Mouse (Mus musculus): ENCODE results near the gene Gm21885. TPM values are rescaled to one million over a fixed set of nuclear protein-coding genes. Genes with fewer than 3 reads are reported as not detected.

Gm21885 gene
- polyA plus RNA-seq, 1 experiment from 2014 or later = not detected

DNA sequence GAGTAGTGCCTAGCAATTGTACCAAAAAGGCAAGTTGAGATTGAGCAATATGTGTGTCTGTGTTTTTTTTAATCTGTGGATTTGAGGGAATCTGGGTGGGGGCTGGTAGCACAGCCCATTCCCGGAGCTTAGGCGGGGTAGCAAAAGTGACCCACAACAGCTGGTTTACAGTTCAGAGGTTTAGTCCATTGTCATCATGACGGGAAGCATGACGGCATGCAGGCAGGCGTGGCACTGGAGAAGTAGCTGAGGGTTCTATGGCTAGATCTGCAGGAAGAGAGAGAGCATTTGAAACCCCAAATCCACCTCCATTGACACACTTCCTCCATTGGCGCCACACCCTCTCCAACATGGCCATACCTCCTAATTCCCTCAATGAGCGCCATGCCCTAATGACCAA lies 11.8 kb upstream of the Gm21885 start:
- ATAC-seq (ENCODE audit: insufficient number of reproducible peaks, low FRiP score, low TSS enrichment, low read depth) = no peak
- Histone ChIP-seq H3K36me3 (no peaks in the 10 kb centered on the region), H3K4me3 (replicated peaks) (no peak overlapping the region), H3K27me3 (no peaks in the 10 kb centered on the region), H3K27ac (replicated peaks) (no peak overlapping the region), H3K4me2 (replicated peaks) (no peak overlapping the region), H3K9me3 (replicated peaks) (no peaks in the 10 kb centered on the region), H3K4me1 (peaks cover 13% of the 10 kb centered on the region; the same call in 1 of the 2 replicates), H3K9ac (no peak overlapping the region)
- WGBS = 84% methylated on average over 7 of the region's 7 CpGs

DNA sequence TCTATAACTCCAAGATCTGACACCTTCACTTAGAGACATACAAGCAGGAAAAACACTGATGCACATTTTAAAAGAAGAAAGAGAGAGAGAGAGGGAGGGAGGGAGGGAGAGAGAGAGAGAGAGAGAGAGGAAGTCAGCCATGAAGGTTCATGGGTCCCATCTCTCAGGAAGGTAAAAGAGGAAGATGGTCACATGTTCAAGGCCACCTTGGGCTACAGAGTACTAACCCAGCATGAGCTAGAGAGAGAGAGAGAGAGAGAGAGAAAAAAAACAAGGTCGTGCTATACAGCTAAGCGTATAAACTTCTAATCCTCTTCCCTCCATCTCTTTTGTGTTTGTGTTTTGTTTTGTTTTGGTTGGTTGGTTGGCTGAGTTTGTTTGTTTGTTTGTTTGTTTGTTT lies 10.7 kb upstream of the Gm21885 start:
- Histone ChIP-seq H3K4me1 (0 out of 2 replicates have a peak, but pooled peaks cover 6% of the 10 kb centered on the region), H3K9ac (no peak overlapping the region), H3K9me3 (replicated peaks) (no peaks in the 10 kb centered on the region), H3K27ac (replicated peaks) (no peak overlapping the region), H3K36me3 (no peaks in the 10 kb centered on the region), H3K4me2 (replicated peaks) (no peak overlapping the region), H3K27me3 (no peaks in the 10 kb centered on the region), H3K4me3 (replicated peaks) (no peak overlapping the region)
- no peak for ATAC-seq (ENCODE audit: insufficient number of reproducible peaks, low FRiP score, low TSS enrichment, low read depth)
- 88% methylated on average over 2 of the region's 2 CpGs for WGBS

DNA sequence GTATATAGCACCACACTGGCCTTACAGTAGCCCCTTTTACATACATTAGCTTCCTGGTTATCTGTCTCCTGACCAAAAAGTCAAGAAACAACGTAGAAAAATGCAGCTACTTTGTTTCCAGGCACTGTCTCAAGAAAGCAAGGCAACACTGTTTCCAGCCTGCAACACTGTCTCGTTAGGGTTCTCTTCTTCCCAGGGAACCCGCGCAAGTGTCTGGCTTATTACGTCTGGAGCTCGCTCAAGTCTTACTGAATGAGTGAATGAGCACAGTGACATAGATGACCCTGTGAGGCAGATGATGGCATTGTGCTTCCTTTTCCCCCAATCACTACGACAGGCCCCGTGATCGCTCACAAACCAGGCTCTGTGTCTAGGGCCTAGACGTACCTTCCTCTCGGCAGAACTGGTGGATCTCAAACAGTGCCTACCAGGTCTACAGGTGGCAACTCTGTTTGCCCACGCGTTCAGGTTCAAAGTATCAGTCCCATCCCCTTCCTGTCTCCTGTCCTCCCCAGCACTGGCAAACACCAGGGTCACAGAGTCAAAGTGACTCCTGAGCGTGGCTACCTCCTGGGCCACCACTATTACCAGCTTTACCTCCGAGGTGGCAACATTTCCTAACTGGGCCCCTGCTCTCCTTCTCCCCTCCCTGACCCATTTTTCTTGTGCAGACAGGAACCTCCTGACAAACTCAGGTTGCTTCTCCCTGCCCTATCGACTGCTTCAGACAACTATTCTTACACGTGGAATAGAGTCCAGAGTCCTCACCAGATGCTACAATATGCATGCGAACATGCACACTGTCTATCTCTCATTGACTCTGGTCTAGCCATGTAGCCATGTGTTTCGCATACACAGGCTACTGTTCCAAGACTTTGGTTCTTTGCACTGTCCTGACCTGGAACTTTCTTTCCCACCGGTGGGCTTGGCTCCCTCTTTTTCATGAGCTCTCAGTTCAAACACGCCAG lies 8.4 kb upstream of the Gm21885 start:
- no peak overlapping the region for H3K27ac ChIP-seq (replicated peaks)
- no peaks in the 10 kb centered on the region for H3K27me3 ChIP-seq
- H3K4me2 ChIP-seq (replicated peaks) = no peak overlapping the region
- H3K4me1 ChIP-seq = peaks cover 11% of the 10 kb centered on the region; the same call in 1 of the 2 replicates
- no peaks in the 10 kb centered on the region for H3K36me3 ChIP-seq
- 84% methylated on average over 21 of the region's 21 CpGs for WGBS
- no peak for ATAC-seq (ENCODE audit: insufficient number of reproducible peaks, low FRiP score, low TSS enrichment, low read depth)
- H3K9ac ChIP-seq = no peak overlapping the region
- H3K4me3 ChIP-seq (replicated peaks) = no peak overlapping the region
- no peaks in the 10 kb centered on the region for H3K9me3 ChIP-seq (replicated peaks)

DNA sequence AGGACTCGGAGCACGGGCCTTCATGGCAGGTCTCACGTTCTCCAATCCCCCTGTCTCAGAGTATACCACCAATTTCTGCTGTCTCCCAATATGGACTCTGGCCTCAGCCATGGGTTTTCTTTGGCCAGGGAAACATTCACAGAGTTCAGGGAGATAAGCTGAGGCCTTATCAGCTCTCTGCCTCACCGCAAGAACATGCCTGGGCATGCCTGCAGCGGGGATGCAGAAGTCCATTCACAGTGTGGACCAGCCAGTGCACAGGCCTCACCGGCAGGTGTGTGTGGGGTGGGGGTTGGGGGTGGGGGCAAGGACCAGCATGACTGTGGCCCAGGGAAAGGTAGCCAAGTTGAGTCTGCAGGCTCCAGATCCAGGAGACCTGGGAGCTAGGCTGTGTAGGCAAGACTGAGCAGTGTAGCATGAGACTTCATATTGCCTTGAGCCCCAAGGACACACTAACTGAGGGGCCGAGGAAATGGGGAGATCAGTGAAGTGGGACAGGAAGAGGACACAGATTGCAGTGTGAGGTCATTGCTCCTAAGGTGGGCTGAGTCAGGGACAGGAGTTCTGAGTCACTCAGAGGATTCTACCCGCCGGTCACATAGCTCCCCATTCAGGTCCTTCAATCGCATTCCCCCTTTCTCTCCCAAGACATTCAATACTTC lies 7.3 kb upstream of the Gm21885 start:
- 84% methylated on average over 10 of the region's 10 CpGs for WGBS
- no peaks in the 10 kb centered on the region for H3K9me3 ChIP-seq (replicated peaks)
- no peak for ATAC-seq (ENCODE audit: insufficient number of reproducible peaks, low FRiP score, low TSS enrichment, low read depth)
- H3K27ac ChIP-seq (replicated peaks) = no peak overlapping the region
- H3K4me3 ChIP-seq (replicated peaks) = no peak overlapping the region
- no peaks in the 10 kb centered on the region for H3K36me3 ChIP-seq
- H3K4me1 ChIP-seq = peaks cover 5% of the 10 kb centered on the region; the same call in 1 of the 2 replicates
- H3K4me2 ChIP-seq (replicated peaks) = no peak overlapping the region
- no peak overlapping the region for H3K9ac ChIP-seq
- no peaks in the 10 kb centered on the region for H3K27me3 ChIP-seq

DNA sequence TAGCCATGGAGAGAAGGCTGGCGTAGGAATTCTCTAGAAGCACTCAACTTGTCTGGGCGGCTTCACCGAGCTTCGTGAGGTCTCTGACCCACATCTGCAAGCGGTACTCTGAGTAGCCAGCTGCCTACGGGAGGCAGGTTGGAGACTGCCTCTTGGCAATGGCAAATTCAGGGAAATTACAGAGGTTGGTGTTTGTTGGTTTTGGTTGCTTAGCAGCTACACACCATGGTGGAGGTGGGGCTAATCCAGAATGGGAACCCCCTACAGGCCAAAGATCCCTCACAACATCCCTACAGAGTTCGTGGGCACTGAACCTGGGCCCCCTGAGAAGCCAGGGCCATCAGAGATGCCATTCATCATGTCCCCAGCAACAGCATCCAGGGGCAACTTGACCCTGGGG lies 6.4 kb upstream of the Gm21885 start:
- Histone ChIP-seq H3K4me2 (replicated peaks) (no peak overlapping the region), H3K36me3 (no peaks in the 10 kb centered on the region), H3K4me1 (peaks cover 5% of the 10 kb centered on the region; the same call in 1 of the 2 replicates), H3K9me3 (replicated peaks) (no peaks in the 10 kb centered on the region), H3K9ac (no peak overlapping the region), H3K27ac (replicated peaks) (no peak overlapping the region), H3K27me3 (no peaks in the 10 kb centered on the region), H3K4me3 (replicated peaks) (no peak overlapping the region)
- WGBS = 76% methylated on average over 7 of the region's 7 CpGs
- ATAC-seq (ENCODE audit: insufficient number of reproducible peaks, low FRiP score, low TSS enrichment, low read depth) = no peak

DNA sequence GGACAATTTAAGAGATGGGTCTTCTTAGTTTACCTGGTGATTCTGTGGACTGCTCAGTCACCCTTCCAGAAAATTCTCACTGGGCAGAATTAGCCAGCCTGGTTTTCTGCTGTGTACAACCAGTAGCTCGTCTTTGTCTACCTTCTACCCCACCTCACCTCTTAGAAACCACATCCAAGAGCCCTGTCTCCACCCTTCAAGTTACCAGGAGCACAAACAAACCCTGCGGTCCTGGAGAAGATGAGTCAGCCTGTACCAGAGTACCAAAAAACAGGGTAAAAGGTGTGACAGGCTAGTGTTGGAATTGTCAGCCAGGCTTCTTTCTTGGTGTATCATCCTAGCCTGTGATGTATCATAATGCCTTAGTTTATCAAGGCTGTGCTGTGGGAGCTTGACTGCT lies 6.0 kb upstream of the Gm21885 start:
- Histone ChIP-seq H3K27me3 (no peaks in the 10 kb centered on the region), H3K4me3 (replicated peaks) (no peak overlapping the region), H3K36me3 (no peaks in the 10 kb centered on the region), H3K9me3 (replicated peaks) (no peaks in the 10 kb centered on the region), H3K9ac (no peak overlapping the region), H3K4me2 (replicated peaks) (no peak overlapping the region), H3K4me1 (peaks cover 5% of the 10 kb centered on the region; the same call in 1 of the 2 replicates), H3K27ac (replicated peaks) (no peak overlapping the region)
- no peak for ATAC-seq (ENCODE audit: insufficient number of reproducible peaks, low FRiP score, low TSS enrichment, low read depth)
- 90% methylated on average over 2 of the region's 2 CpGs for WGBS

DNA sequence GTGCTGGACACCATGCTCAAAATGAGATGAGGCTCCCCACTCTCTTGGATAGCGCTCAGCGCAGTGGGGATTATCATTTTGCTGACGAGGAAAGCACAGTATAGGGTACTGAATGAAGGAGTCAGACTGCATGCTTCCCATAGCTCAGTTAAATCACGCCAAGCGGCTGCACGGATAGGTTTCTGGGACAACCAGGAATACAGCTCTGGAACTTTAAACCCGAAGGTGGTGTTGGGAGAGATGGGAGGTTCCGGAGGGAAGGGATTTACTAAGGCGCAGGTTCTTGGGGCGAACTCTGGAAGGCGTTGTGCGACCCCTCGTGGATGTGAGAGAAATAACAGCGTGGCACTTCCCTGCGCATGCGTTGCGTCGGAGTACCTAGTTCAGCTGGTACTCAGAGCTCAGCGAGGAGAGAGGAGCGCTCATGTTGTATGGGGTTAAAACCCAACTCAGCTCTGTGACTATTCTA lies 4.8 kb upstream of the Gm21885 start:
- Histone ChIP-seq H3K27me3 (no peaks in the 10 kb centered on the region), H3K9me3 (replicated peaks) (no peaks in the 10 kb centered on the region), H3K9ac (no peak overlapping the region; the same call in 1 of the 2 replicates), H3K4me2 (replicated peaks) (peak overlapping the region; percentile 59), H3K4me3 (replicated peaks) (peak overlapping the region; percentile 35), H3K36me3 (no peaks in the 10 kb centered on the region), H3K27ac (replicated peaks) (no peak overlapping the region; the same call in 1 of the 2 replicates), H3K4me1 (peaks cover 5% of the 10 kb centered on the region; the same call in 1 of the 2 replicates)
- peak; percentile 74 for ATAC-seq (ENCODE audit: insufficient number of reproducible peaks, low FRiP score, low TSS enrichment, low read depth)
- WGBS = 6% methylated on average over 20 of the region's 20 CpGs

DNA sequence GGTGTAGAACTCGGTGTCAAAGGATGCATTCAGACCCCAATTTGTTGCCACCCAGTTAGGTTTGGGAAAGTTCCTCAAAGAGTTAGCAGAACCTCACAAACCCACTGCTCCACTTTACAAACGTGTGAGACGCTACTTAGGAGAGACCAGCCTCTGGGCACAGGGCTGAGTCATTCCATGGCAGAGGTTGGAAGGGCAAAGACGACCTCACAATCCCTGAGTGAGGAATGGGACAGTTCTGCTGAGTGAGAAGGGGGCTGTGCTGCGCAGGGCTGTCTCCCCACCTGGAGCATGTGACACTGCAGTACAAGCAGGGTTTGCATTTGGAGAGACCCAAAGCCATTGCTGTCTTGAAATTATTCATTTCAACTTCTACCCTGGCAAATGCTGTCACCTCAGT lies 618 bp downstream of the Gm21885 start:
- no peaks in the 10 kb centered on the region for H3K27me3 ChIP-seq
- WGBS = 59% methylated on average over 5 of the region's 5 CpGs

DNA sequence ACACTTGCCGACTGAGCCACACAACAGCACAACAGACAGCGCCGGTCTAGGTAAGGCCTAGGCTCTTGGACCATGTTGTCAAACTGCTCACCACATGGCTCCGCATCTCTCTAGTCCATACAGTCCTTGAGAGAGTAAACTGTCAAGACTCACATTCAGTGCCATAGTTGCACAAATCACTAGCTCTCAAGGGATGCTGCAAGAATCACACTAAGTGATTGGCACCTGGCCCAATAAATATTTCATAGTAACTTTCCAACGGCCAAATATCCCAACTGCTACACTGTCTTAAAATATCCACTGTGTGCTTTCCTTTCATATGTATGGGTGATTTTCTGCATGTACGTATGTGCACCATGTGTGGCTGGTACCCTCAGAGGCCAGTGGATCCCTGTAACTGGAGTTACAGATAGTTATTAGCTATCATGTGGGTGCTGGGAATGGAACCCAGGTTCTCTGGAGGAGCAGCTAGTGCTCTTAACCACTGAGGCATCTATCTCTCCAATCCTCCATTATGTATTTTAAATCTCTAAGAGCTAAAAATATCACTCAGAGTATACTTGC lies 1.9 kb downstream of the Gm21885 start:
- H3K9me3 ChIP-seq (replicated peaks) = no peaks in the 10 kb centered on the region
- H3K27ac ChIP-seq (replicated peaks) = no peak overlapping the region
- no peaks in the 10 kb centered on the region for H3K4me1 ChIP-seq
- ATAC-seq (ENCODE audit: insufficient number of reproducible peaks, low FRiP score, low TSS enrichment, low read depth) = no peak
- no peak overlapping the region for H3K9ac ChIP-seq
- H3K4me3 ChIP-seq (replicated peaks) = no peak overlapping the region
- H3K4me2 ChIP-seq (replicated peaks) = no peak overlapping the region
- 88% methylated on average over 6 of the region's 6 CpGs for WGBS
- peaks cover 39% of the 10 kb centered on the region for H3K36me3 ChIP-seq
- H3K27me3 ChIP-seq = no peaks in the 10 kb centered on the region

More for the DNA sequence above, 618 bp downstream of the Gm21885 start:
- no peak overlapping the region for H3K27ac ChIP-seq (replicated peaks)
- no peak overlapping the region for H3K4me3 ChIP-seq (replicated peaks)
- no peaks in the 10 kb centered on the region for H3K9me3 ChIP-seq (replicated peaks)
- H3K4me2 ChIP-seq (replicated peaks) = no peak overlapping the region
- H3K36me3 ChIP-seq = peaks cover 29% of the 10 kb centered on the region
- no peak for ATAC-seq (ENCODE audit: insufficient number of reproducible peaks, low FRiP score, low TSS enrichment, low read depth)
- peaks cover 3% of the 10 kb centered on the region; the same call in 1 of the 2 replicates for H3K4me1 ChIP-seq
- no peak overlapping the region for H3K9ac ChIP-seq

DNA sequence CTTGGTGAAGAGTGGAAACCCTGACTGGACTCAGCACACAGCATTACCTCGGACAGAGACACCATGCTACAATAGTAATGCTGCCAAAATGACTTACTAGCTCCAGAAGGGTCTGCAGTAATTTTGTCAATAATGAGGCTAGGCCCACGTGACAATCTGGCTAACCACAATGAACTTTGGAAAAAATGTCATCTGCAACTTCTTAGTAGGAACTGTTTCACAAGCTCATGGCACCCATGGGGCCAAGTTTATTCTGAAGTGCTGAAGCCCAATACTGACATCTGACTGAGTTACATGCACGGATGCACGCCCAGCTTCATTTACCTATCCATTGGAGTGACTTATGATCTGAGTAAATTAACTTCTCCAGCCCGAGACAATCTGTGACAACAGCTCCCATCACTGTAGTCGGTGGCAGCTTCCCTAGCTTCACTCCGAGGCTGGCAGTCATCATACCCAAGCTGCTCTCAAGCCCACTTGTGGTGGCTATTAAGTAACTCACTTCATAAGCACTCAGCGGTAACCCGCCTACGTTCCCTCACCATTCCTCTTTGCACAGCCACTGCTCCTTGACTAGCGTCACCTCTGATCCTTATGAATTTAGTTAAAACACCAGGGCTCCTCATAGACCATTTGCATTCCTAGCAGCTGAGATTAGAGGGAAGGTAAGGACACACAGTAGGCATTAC lies 4.4 kb downstream of the Gm21885 start:
- WGBS = 81% methylated on average over 11 of the region's 11 CpGs
- Histone ChIP-seq H3K27ac (replicated peaks) (no peak overlapping the region), H3K4me1 (no peaks in the 10 kb centered on the region), H3K27me3 (no peaks in the 10 kb centered on the region), H3K9me3 (replicated peaks) (no peaks in the 10 kb centered on the region), H3K4me2 (replicated peaks) (no peak overlapping the region), H3K9ac (no peak overlapping the region), H3K36me3 (peaks cover 62% of the 10 kb centered on the region), H3K4me3 (replicated peaks) (no peak overlapping the region)
- ATAC-seq (ENCODE audit: insufficient number of reproducible peaks, low FRiP score, low TSS enrichment, low read depth) = no peak

All from embryonic facial prominence, embryonic 15.5 days (tissue).